Mouse (Mus musculus): ENCODE measurements around the gene Cyp2b9.
"Not testable (repeated sequence)": the region's sequence is repeated elsewhere in the genome, so short reads cannot be mapped to it uniquely, and the experiment has no call there.

The Cyp2b9 gene

GRCm38 (mm10) chr7:26173111-26173510 lies at the start of gene Cyp2b9:
Cyp2b9 (plus strand) TSS chr7:26173411.
- not testable (repeated sequence) for DNase-seq

- DNase-seq, result not testable (repeated sequence)
Observed at GRCm38 (mm10) chr7:26139623-26140022, 33.6 kb upstream of the Cyp2b9 start.

- DNase-seq, result not testable (repeated sequence)
Observed at GRCm38 (mm10) chr7:26143657-26144056, 29.6 kb upstream of the Cyp2b9 start.

GRCm38 (mm10) chr7:26168765-26169536 lies 4.3 kb upstream of the Cyp2b9 start:
- not testable (repeated sequence) for DNase-seq

- DNase-seq, result no peak
Observed at GRCm38 (mm10) chr7:26201083-26201482, 27.9 kb downstream of the Cyp2b9 start.

- DNase-seq, result not testable (repeated sequence)
Observed at GRCm38 (mm10) chr7:26260034-26260433, 86.8 kb downstream of the Cyp2b9 start, which contains the start of gene Vmn1r184. Vmn1r184 (plus strand) TSS chr7:26260334.
